Mouse (Mus musculus) stomach, postnatal 0 days (tissue): Measurements from ENCODE around the gene Parp16.

Source experiments
- CTCF ChIP-seq: IDR thresholded peaks from 2 replicates; pipeline ENCODE4 v1.5.1; 2016; ENCODE audit warnings: antibody characterized with exemption, low read depth, mild to moderate bottlenecking, moderate library complexity
- EP300 ChIP-seq: optimal IDR thresholded peaks from 2 replicates; pipeline ENCODE3; 2016; ENCODE audit warnings: antibody characterized with exemption

DNA sequence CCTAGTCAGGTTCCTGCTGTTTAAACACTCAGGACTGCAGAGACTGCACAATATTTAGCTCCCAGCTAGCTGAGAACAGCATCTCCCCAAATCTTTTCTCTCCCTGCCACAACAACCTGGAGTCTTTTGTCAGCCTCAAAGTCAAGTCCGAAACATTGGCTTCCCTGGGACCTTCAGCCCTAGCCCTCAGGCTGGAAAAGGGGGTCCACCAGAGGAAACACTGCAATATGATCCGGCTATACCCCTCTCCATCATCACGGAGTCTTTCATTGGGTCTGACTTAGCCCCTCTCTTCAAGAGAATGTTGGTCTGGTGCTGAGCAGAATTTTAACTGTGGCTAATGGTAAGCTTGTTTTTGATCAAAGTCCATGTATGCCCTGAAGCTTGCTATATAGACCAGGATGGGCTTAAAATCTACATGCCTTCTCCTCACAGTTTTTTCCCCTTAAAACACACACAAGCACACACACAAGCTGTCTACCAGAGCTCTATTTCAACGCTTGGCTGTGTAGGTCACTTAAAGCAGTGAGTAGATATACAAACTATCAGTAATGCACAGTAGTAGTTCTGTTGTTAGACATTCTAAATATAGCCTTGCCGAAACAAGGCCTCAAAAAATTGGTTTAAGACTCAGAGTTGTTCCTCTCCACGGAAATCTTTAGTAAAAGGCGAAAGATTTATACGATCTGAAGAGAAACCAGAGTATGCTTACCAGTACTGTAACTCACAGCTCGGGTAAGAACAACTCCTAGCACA lies 1.0 kb downstream of the Parp16 start:
- TF ChIP-seq CTCF = no peak
- TF ChIP-seq EP300 = peak; percentile 53
